Mouse (Mus musculus) gastrocnemius, adult 18-20 months (tissue): ENCODE data around the gene Fam19a5. TPM values are rescaled to one million over a fixed set of nuclear protein-coding genes. Genes with fewer than 3 reads are reported as not detected.

Experiments used
- DNase-seq: peaks from one replicate; pipeline ENCODE4 v3.0.0; 2021; ENCODE audit warnings: low spot score
- total RNA-seq, 2 experiments: library from RNA; stranded (reverse); gene quantifications; 2 replicates each; pipeline ENCODE4 v1.2.3; 2021

The Fam19a5 gene
- total RNA-seq, 2 experiments from 2014 or later, result 3.6 to 6.9 TPM

DNA sequence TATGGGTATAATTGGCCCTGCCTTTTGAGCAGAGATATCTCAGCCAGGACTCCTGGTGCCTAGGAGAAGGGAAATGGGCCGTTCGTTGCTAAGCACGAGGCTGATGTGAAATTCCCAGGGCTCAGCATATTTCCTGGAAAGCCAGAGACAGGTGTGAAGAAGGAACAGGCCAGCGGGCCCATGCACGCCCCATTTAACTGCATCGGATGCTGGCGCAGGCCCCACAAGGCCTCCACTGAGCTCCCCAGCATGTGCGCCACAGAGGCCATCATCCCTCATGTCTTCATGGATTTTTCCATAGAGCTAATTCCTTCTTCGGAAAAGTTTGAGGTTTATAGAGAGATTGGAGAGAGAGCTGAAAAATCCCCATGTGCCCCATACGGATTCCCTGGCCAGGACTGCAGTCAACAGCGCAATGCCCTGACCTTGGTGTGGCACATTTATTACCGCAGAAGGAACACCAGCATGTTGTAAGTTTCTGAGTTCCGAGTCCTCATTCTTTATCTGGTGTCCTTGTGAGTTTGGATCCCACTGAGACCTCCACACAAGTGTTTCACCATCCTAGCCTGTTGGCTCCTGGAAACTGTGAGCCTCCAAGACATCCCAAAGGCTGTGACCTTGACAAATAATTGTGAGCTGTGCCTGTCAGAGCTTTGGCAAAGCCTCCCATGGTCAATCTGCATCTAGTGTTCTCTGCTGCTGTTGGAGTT, 122.1 kb downstream of the Fam19a5 start:
- DNase-seq, result no peak

DNA sequence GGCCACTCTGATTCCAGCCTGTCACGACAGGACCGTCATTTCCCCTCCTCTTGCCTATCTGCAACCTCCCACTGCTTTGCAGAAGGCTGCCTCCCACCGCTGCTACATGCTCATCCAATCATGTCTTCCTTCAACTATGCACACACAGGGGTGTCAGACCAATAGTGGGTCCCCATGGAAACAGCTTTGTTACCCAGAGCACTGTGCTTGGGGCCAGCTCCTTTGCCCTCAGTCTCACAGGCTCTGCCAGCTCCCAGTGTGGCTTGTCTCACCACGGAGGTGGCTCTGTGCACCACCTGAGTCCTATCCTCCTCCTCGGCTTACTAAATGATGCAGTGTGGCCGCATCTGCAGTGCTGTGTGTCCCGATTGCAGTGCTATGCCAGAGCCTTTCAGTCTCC, 123.3 kb downstream of the Fam19a5 start:
- no peak for DNase-seq

DNA sequence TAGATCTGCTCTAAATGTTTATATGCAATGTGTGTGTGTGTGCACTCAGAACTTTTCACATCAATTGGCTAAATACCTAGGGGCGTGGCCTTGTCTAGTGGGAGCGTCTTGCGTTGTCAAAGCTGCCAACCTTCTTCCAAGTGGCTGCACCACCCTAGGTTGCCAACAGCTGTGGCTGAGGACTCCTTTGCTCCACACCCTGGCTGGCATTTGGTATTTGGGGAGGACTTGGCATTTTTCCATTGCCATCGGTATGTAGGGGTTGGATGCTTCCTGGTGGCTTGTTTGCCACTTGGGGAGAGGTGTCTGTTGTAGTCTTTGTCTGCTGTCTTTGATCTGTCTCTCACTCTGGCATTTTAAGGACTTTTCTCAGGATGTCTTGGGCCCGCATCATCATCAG, 124.0 kb downstream of the Fam19a5 start:
- DNase-seq, result no peak

DNA sequence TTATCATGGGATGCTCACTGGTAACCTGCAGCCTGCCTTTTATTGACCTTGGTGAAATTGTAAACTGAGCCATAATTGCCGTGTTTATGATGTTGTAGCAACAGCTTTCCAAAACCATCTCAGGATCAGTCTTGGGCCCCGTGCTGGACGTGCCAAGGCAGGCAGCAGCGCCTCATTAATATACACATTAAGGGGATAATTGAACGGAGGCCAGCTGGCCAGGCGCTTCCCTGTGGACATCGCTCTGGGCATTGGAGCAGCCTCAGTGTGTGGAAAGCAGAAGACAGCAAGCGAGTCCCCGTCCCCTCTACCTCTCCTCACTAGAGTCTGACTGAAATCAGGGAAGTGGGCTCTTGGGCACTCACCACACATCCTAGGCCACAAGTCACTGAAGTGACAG, 127.8 kb downstream of the Fam19a5 start:
- DNase-seq, result no peak

DNA sequence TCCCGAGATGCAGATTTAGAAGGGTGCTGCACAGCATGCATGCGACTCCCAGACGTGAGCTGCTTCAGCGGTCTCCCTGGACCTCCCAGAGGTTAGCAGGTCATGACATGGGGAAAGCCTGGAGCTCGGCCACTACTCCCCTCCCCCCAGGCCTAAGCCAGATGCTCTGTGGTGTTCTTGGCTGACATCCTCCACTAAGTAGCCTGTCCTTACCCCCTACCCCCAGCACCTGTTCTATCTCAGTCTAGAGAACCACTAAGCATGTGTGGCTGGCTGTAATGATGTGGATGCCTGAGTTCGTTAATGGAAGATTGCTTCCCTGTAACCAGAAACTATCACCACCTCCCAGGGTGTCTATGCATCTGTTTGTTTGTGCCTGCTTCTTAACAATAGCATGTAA, 134.6 kb downstream of the Fam19a5 start:
- DNase-seq, result no peak

DNA sequence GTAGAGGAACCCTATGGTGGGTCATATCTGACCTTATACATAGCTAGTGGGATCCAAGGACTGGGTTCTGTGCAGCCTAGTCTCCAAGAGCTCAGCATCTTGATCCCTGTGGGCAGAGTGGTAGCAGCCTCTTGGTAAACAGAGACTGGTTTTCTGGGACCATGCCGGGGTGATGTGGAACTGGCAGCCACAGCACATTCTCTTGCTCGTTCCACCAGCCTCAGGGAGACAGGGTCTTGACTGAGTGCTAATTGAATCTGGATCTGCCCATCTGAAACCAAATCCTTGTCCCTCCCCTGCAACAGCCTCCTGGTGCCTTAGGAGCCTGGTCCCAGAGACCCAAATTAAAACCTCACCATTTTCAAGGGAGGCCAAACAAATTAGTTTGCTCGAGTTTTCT, 138.3 kb downstream of the Fam19a5 start:
- DNase-seq, result no peak

DNA sequence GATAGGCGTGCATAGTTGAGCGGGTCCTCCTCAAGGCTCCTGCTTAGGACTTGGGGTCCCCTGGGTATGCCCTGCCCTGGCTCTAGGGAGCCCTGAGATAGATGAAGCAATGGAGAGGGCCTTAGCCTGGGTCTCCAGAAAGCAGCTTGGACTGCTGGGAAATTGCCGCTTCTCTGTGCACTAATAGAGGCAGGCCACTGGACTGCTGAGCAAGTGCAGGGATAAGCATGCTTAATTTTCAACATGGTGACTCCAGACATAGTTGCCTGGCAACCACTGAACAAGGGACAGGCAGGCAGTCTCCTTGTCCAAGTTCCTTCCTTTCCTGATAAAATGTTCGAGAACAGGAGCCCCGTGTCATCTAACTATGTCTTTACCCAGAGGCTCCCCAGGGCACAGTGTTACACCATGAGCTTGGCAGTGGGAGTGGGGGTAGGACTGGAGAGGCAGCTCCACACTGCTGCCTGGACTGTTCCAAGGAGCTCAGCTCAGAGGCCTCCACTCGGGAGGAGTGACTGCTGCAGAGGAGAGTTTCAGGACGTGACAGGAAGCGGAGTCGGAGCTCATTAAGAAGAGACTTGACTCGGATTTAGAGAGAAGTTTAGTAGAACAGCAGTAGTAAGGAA, 142.4 kb downstream of the Fam19a5 start:
- no peak for DNase-seq

DNA sequence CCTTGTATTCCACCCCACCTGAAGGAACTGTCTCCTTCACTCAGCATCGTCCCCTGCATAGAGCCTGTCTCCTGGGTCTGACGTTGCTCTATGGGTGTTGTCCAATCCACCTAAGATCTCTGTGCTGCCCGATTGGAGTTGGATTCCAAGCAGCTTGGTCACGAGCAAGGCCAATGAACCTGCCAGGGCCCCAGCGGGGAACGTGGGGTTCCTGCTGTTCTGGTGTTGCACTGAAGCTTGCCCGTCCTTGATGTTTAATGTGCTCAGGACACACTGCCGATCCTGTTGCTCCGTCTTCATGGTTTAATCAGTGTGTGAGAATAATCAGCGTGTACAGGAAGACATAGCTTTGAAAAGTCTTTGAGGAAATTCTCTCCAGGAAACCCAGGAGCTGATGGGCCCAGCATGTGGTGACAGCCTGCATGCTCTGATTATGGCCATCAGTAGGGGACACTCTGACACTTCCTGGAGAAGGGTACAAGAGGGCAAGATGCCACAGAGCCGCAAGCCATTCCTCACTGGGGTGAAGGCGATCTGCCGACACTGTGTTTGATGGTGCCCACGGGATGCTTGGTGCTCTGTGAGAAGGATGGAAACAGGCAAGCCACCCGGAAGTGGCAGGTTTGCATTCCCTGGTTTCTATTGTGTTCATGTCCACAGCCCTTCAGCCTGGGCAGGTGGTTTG, 147.3 kb downstream of the Fam19a5 start:
- no peak for DNase-seq

DNA sequence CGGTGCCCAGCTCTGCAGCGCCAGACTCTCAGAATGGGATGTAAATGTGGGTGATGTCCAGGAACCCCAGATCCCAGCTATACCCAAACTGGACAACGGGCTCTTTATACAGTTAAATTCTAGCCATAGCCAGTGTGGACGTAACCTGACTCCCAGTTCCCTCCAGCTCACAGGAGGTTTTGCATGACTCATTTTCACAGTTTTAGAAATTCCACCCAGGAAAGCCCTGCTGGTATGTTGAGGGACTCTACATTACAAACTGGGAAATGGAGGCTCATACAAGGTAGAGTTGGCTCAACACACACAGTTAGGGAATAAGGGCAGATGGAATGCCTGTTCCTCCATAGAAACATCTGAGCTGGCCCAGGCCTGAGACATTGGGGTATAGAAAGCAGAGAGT, 147.9 kb downstream of the Fam19a5 start:
- no peak for DNase-seq

DNA sequence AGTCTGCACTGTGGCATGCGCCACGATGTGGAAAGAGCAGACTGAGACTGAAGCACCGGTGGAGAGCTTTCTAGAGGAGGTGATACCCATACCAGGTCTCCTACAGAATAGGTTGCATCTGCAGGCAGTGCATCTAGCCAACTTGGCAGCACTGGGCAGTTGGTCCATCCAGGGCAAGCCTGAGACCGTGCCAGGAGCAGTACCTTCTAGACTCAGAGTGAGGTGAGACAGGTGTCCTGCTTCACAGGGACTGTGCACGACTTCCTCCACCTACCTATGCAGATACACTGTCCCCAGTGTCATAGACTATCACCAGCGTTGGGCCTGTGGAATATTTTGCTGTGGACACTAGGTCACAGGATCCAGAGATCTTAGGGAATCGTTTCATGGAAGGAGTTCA, 148.3 kb downstream of the Fam19a5 start:
- no peak for DNase-seq

DNA sequence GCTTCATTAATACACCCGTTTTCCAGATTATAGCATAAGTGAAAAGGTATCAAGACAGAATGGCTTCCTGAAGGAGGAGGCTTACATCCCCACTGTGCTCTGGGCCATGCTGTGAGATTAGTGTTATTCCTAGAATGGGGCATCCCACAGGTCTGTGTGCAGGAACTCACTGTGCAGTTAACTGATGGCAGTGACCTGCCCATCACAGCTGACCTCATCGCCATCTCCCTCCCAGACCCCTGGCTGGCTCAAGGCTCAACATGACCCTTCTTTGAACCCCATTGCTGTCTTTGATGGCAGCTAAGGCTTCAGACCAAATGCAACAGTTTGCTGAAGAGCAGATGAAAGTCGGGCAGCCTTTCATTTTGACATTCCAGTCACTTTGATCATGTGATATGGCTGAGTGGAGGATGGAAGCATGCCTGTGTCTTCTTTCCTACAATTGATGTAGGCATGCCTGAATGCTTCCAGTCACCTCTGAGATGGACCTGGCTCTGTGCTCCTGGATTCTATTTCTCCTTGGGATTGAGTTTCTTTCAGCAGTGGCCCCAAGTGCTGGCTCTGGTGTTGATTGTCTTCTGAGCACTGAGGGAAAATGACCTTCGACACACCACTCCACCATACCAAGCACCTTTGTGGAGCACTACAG, 148.9 kb downstream of the Fam19a5 start:
- no peak for DNase-seq

DNA sequence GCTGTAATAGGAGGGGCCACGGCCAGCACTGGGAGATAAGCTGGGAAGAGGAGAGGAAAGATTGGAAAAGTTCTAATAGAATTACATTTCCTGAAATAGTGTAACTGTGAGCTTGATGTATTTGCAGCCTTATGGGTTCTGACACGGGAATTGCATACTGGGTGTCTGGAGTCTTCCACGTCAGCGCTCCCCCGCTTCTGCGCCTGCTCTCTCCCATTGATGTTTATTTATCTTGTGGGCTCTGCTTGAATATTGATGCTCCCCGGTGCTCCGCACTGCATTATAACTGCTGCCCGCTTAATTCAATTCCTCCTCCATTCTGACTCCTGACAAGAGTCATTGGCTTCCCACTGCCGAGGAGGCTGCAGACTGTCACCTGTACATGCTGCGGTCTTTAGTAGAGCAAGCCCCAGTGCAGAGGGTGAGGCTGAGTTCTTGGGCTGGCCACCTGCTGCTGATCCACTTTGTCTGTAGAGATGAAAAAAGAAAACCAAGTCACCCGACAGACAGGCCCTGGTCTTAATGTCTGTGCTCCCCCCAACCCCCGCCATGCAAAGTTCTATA, 153.4 kb downstream of the Fam19a5 start:
- DNase-seq, result no peak

DNA sequence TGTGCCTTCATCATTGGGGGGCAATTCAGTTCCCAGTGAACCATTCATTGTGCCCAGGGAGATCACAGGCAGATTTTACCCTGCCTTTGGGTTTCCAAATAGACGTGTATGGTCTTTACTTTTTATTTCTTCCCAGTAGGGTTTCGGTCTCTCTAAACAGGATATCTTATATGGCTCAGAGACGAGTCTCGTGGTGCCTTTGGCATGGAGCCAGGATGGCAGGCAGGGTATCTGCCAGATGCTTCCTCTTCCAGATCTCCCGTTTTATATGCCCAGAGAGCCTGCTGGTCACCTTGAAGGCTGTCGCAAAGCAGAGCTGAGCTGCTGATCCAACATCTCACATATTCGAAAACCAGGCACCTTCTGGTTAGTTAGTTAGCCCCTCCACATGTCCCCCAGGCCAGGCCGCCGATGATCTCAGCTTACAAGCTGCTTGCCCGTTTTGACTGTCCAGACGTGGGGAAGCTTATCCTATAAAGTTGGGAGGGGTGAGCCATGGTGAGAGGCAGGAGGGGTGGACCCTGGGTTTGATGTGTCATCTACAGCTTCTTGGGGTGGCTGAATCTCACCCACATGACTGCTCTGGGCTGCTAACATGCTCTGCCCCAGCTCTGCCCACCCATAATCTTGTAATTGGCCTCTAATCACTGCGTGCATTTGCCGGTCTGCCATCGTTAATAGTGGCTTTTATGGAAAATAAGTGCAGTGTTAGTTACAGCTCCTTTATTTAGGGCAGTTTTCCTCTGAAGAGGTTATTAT, 154.6 kb downstream of the Fam19a5 start:
- DNase-seq, result peak; percentile 33

DNA sequence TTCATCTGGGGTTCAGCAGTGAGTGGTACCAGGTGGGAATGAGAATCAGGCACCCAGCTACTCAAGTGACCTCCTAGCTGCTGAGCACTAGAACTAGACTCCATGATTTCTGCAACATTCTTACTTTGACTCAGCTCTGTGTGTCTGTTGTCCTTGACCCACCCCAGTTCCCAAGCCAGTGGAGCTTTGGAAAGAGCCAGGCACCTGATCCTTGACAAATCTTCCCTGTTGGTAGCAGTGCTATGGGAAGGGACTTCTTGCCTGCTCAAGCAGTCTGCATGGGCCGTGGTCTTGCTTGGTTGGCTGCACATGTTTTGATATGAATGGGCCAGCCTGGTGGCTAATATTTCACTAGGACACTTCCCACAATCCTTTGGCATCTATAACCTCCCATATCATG, 158.7 kb downstream of the Fam19a5 start:
- DNase-seq, result no peak

DNA sequence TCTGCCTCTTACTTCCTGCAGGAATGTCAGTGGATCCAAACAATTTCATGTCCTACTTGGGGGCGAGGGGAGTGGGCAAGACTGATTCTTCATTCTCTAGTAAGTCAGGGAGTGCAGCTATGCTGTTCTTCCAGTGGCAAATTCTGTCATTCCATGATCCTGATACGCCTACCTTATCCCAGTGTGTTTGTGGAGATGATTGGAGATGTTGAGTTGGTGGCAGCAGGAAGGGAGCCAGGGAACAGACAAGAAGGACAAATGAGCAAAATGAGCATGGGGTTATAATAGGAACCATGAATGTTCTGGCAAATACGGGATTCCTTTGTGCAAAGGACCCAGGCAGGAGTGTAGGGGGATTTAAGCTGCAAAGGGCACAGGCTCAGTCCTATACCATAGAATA, 159.2 kb downstream of the Fam19a5 start:
- DNase-seq, result no peak

DNA sequence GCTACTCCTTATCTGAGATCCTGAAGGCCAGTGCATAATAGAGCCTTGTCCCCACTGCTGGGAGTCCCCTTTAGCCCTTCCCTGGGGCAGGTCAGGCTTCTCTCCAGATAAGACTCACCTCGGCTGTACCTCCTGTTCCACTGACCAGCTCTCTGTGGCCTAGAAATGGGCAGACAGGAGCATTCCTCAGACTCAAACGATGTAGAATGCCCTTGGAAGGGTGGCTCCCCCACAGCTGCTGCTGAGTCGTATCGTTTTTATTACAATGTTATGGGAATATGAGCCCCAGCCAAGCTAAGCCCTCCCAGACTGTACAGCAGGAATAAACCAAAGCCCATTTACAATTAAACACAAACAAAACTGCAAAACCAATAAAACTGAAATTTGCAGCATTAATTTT, 167.7 kb downstream of the Fam19a5 start:
- no peak for DNase-seq

DNA sequence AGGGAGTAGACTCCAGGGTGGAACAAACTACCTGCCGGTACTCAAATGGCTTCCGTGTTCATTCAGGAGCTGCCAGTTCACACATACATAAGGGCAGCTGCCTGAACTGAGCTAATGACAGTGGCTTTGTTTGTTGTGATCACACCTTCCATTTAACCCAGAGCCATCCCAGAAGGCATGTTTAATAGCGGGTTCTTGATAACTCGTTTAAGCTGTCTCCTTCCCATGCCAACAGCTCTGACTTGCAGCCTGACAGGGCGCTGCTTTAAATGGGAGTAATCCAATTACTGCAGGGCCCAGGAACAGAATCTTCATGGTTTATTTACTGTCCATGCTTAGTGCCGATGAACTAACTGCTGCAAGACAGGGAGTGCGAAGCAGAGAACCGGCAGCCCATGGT, 168.1 kb downstream of the Fam19a5 start:
- DNase-seq, result no peak

DNA sequence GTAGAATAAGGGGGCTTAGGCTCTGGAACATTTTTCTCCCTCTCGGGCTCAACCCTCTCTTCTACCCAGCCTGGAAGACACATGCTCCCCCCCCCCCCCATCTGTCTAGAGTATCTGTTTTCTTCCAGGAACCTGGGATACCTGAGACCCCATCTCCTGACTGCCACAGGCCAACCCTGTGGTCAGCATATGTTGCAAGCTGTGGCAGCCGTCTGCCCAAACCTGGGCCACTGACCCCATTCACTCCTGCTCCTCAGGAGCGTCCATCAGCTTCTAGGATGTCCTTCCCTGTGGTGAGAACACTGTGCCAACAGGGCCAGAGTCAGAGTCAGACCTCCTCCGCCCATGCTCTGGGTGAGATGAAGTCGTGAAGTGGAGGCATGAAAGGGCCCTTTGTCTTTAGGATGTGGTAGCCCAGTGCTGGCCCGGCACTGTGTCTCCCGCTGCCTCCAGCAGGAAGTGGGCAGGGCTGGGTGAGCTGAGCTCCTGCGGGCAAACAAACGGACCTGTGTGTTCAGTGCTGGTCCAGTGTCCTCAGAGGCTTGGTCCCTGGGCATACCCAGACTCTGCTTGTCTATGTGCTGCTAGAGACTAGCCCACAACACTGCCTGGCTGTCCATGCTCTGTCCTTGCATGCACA, 171.1 kb downstream of the Fam19a5 start:
- peak; percentile 21 for DNase-seq

DNA sequence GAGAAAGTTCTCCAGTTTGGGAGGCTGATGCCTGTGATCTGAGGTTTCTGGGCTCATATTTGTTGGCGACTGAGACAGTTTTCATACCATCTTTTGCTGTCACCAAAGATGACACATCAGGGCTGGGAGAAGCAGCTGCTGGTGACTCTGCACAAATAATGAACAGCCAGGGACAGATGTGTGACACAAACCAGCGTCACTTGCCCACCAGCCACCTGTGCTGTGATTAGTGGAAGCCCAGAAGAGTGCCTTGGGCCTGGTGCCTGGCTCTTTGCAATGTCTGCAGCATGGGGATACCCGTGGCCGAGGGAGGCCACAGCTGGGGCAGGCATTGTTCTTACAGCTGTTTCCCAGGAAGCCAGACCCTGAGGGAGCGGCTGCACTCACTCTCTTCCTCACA, 173.0 kb downstream of the Fam19a5 start:
- no peak for DNase-seq

DNA sequence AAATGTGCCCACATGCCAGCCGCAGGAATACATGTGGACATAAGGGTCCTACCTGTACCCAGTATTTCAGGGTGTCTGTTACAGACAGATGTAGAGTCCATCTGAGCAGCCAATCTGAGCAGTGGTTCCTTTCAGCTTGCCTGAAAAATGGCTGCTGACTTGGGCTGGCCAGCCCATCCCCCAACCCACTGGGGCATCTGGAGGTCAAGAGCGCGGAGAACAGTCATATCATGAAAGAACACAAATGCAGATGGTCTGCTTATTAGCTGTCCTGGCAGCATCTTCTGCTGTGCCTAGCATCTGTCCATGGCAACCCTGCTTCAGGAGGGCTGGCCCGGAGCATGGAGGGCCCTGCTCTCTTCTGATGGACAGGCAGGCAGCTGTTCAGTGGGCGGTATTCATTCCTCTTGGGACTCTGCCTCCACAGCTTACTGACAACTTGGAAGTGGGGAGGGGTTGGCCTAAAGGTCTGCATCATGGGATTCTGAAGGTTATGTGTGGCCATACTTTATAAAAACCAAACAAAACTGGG, 179.4 kb downstream of the Fam19a5 start:
- no peak for DNase-seq
